In the genomic region with DNA sequence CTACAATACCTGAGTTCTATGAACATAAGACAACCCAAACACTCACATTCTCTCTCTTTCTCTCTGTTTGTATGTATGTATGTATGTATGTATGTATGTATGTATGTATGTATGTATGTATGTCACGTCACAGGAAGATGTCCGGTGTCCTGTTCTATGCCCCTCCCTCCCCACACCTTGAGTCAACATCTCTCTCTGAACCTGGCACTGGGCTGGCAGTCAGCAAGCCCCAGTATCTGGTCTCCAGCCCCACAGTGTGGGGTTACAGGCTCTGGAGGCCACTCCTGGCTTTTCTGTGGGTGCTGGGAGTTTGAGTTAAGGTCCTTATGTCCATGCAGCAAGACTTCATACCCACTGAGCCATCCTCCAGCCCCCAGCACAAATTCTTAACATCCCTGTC, we compare ENCODE assay signal across 19 mouse cellular contexts. TPM values are rescaled to one million over a fixed set of nuclear protein-coding genes. Genes with fewer than 3 reads are reported as not detected.
DNase-seq lines count a peak whose midpoint lies in the region; ATAC-seq and TF ChIP-seq lines count a peak whose summit lies in the region.
"Had no signal": no experiment of that assay in that cellular context is flagged by ENCODE, and none has a peak within 500 bp of the region (broad histone marks: within the 10 kb centered on the region; RNA-seq: fewer than 3 reads in every experiment).

No protein-coding gene starts in this region.

- peak overlapping the region; percentile 53 for H3K4me2 ChIP-seq in liver, embryonic 11.5 days
- H3K4me2 ChIP-seq in liver, embryonic 15.5 days = peak overlapping the region; percentile 52
- H3K4me2 ChIP-seq: forebrain, embryonic 15.5 days; heart, embryonic 13.5 days; hindbrain, embryonic 15.5 days had no signal

- DNase-seq in lung, adult 2 months = no peak
- no peak for DNase-seq in lung, postnatal 14 days
- no peak for DNase-seq in liver, embryonic 11.5 days (ENCODE audit: low spot score)
- no peak for DNase-seq in adrenal gland, postnatal 25 days
- no peak for DNase-seq in ovary, postnatal 36 days (ENCODE audit: low spot score)
- no peak for DNase-seq in testis, postnatal 14 days (ENCODE audit: low spot score)
- DNase-seq: cerebellum, adult 18-20 months; cerebellum, postnatal 10 days; gastrocnemius, postnatal 10 days had no signal

- peak overlapping the region; percentile 64 for H3K4me3 ChIP-seq in lung, adult 2 months (replicated peaks; ENCODE audit: extremely low read depth, low read depth, low read length)
- peak overlapping the region; percentile 24 for H3K4me3 ChIP-seq in bone marrow macrophage, adult 2 months (ENCODE audit: insufficient read depth, low read length)
- H3K4me3 ChIP-seq in liver, embryonic 11.5 days (ENCODE audit: low read depth, low read length) = peak overlapping the region; percentile 32
- peak overlapping the region; percentile 49 for H3K4me3 ChIP-seq in liver, embryonic 15.5 days (replicated peaks)
- H3K4me3 ChIP-seq: embryonic facial prominence, embryonic 10.5 days; forebrain, embryonic 15.5 days; heart, adult 2 months; heart, embryonic 13.5 days; hindbrain, embryonic 15.5 days had no signal

- no peaks in the 10 kb centered on the region for H3K9me3 ChIP-seq in liver, embryonic 11.5 days (ENCODE audit: control insufficient read depth, low read length)
- H3K9me3 ChIP-seq in liver, embryonic 15.5 days (replicated peaks) = no peaks in the 10 kb centered on the region
- H3K9me3 ChIP-seq: embryonic facial prominence, embryonic 10.5 days; forebrain, embryonic 15.5 days; heart, embryonic 13.5 days; hindbrain, embryonic 15.5 days had no signal

- H3K4me1 ChIP-seq in lung, adult 2 months (ENCODE audit: control insufficient read depth, insufficient read depth, low read length) = peaks cover 12% of the 10 kb centered on the region
- H3K4me1 ChIP-seq in bone marrow macrophage, adult 2 months (ENCODE audit: control insufficient read depth, insufficient read depth, low read length) = peaks cover 47% of the 10 kb centered on the region
- H3K4me1 ChIP-seq in liver, embryonic 11.5 days (replicated peaks; ENCODE audit: control insufficient read depth, insufficient read depth, low read length) = peaks cover 5% of the 10 kb centered on the region
- H3K4me1 ChIP-seq in liver, embryonic 15.5 days (replicated peaks) = peaks cover 53% of the 10 kb centered on the region
- H3K4me1 ChIP-seq: embryonic facial prominence, embryonic 10.5 days; forebrain, embryonic 15.5 days; heart, embryonic 13.5 days; hindbrain, embryonic 15.5 days had no signal

- H3K27ac ChIP-seq in bone marrow macrophage, adult 2 months (ENCODE audit: insufficient read depth, low read depth, low read length) = no peak overlapping the region
- no peak overlapping the region for H3K27ac ChIP-seq in liver, embryonic 11.5 days (ENCODE audit: low read depth, low read length)
- H3K27ac ChIP-seq in liver, embryonic 15.5 days (replicated peaks) = peak overlapping the region; percentile 61; the same call in 1 of the 2 replicates
- H3K27ac ChIP-seq: embryonic facial prominence, embryonic 10.5 days; forebrain, embryonic 15.5 days; heart, adult 2 months; heart, embryonic 13.5 days; hindbrain, embryonic 15.5 days had no signal

- H3K27me3 ChIP-seq in liver, embryonic 11.5 days (replicated peaks; ENCODE audit: control insufficient read depth, insufficient read depth, low read length) = peaks cover 5% of the 10 kb centered on the region
- no peaks in the 10 kb centered on the region; the same call in 1 of the 2 replicates for H3K27me3 ChIP-seq in liver, embryonic 15.5 days
- H3K27me3 ChIP-seq: forebrain, embryonic 15.5 days had no signal

- no peak for TF ChIP-seq POLR2A in lung, adult 2 months (IDR thresholded peaks at IDR 0.05; ENCODE audit: borderline replicate concordance, extremely low read depth, low read depth, low read length)
- TF ChIP-seq POLR2A in bone marrow macrophage, adult 2 months (IDR thresholded peaks at IDR 0.05; ENCODE audit: borderline replicate concordance, low read depth, low read length) = no peak

- H3K9ac ChIP-seq in liver, embryonic 11.5 days (ENCODE audit: low read depth, low read length) = no peak overlapping the region
- H3K9ac ChIP-seq in liver, embryonic 15.5 days = no peak overlapping the region
- H3K9ac ChIP-seq: forebrain, embryonic 15.5 days; heart, embryonic 13.5 days; hindbrain, embryonic 15.5 days had no signal

- no peak for TF ChIP-seq CTCF in lung, adult 2 months (IDR thresholded peaks at IDR 0.05; ENCODE audit: insufficient read depth, low read length)
- no peak for TF ChIP-seq CTCF in bone marrow macrophage, adult 2 months (IDR thresholded peaks at IDR 0.05; ENCODE audit: low read depth, low read length)

- no peaks in the 10 kb centered on the region for H3K36me3 ChIP-seq in liver, embryonic 11.5 days (ENCODE audit: control insufficient read depth, insufficient read depth, low read length)
- peaks cover 11% of the 10 kb centered on the region; the same call in 1 of the 2 replicates for H3K36me3 ChIP-seq in liver, embryonic 15.5 days (replicated peaks)
- H3K36me3 ChIP-seq: embryonic facial prominence, embryonic 10.5 days; forebrain, embryonic 15.5 days; heart, embryonic 13.5 days; hindbrain, embryonic 15.5 days had no signal

- ATAC-seq in liver, embryonic 11.5 days (replicated peaks; ENCODE audit: low FRiP score) = no peak
- no peak for ATAC-seq in liver, embryonic 15.5 days (ENCODE audit: insufficient read depth)
- ATAC-seq: forebrain, embryonic 15.5 days had no signal

- 81% methylated on average over 2 of the region's 2 CpGs for WGBS in lung, adult 2 months
- WGBS in liver, embryonic 11.5 days = 89% methylated on average over 2 of the region's 2 CpGs
- 61% methylated on average over 2 of the region's 2 CpGs for WGBS in liver, embryonic 15.5 days (ENCODE audit: insufficient replicate concordance)

RNA-seq across cellular contexts. Expression of a gene that starts 0.5 kb away (rescaled TPM):
- 254 and 275 TPM in 2 replicates for polyA plus RNA-seq in lung, adult 2 months (2012; rRNA removed)
- polyA plus RNA-seq in bone marrow macrophage, adult 2 months (2012; ENCODE audit: insufficient read depth, insufficient read length, missing spikeins) = 89.2 and 101 TPM in 2 replicates
- polyA plus RNA-seq in liver, embryonic 11.5 days (2014; fragmentation: Nextera tagmentation; extraction: Ambion mirVana) = 71.7 and 82.8 TPM in 2 replicates
- polyA plus RNA-seq in liver, embryonic 15.5 days (2015; fragmentation: Nextera tagmentation; extraction: Ambion mirVana) = 369 and 468 TPM in 2 replicates
- total RNA-seq in adrenal gland, postnatal 25 days (2021) = 280 and 456 TPM in 2 replicates
- polyA plus RNA-seq: forebrain, embryonic 11.5 days had no signal

RNA-seq across cellular contexts. Expression of a gene that starts 20.8 kb away (rescaled TPM):
- polyA plus RNA-seq in lung, adult 2 months (2012; rRNA removed) = 62.1 and 68.2 TPM in 2 replicates
- polyA plus RNA-seq in bone marrow macrophage, adult 2 months (2012; ENCODE audit: insufficient read depth, insufficient read length, missing spikeins) = 60.4 and 60.7 TPM in 2 replicates
- 26.5 and 30.7 TPM in 2 replicates for polyA plus RNA-seq in liver, embryonic 11.5 days (2014; fragmentation: Nextera tagmentation; extraction: Ambion mirVana)
- 11.9 and 12.0 TPM in 2 replicates for polyA plus RNA-seq in liver, embryonic 15.5 days (2015; fragmentation: Nextera tagmentation; extraction: Ambion mirVana)
- 81.0 and 96.4 TPM in 2 replicates for total RNA-seq in adrenal gland, postnatal 25 days (2021)

RNA-seq across cellular contexts. Expression of a gene that starts 21.8 kb away (rescaled TPM):
- 43.0 and 50.7 TPM in 2 replicates for polyA plus RNA-seq in lung, adult 2 months (2012; rRNA removed)
- polyA plus RNA-seq in bone marrow macrophage, adult 2 months (2012; ENCODE audit: insufficient read depth, insufficient read length, missing spikeins) = 24.6 and 26.6 TPM in 2 replicates
- 25.5 and 25.9 TPM in 2 replicates for polyA plus RNA-seq in liver, embryonic 11.5 days (2014; fragmentation: Nextera tagmentation; extraction: Ambion mirVana)
- 8.1 and 9.8 TPM in 2 replicates for polyA plus RNA-seq in liver, embryonic 15.5 days (2015; fragmentation: Nextera tagmentation; extraction: Ambion mirVana)
- 51.9 and 64.8 TPM in 2 replicates for total RNA-seq in adrenal gland, postnatal 25 days (2021)

RNA-seq across cellular contexts. Expression of a gene that starts 33.5 kb away (rescaled TPM):
- polyA plus RNA-seq in lung, adult 2 months (2012; rRNA removed) = 1.8 and 1.9 TPM in 2 replicates
- 3.5 and 3.8 TPM in 2 replicates for polyA plus RNA-seq in bone marrow macrophage, adult 2 months (2012; ENCODE audit: insufficient read depth, insufficient read length, missing spikeins)
- 0.73 and 1.2 TPM in 2 replicates for polyA plus RNA-seq in liver, embryonic 11.5 days (2014; fragmentation: Nextera tagmentation; extraction: Ambion mirVana)
- polyA plus RNA-seq in liver, embryonic 15.5 days (2015; fragmentation: Nextera tagmentation; extraction: Ambion mirVana) = 1.3 and 1.4 TPM in 2 replicates
- not detected in 2 replicates for total RNA-seq in adrenal gland, postnatal 25 days (2021)
- total RNA-seq: heart, postnatal 36 days had no signal
- polyA plus RNA-seq: embryonic facial prominence, embryonic 10.5 days; forebrain, embryonic 15.5 days; heart, postnatal 0 days had no signal

RNA-seq across cellular contexts. Expression of a gene that starts 51.4 kb away (rescaled TPM):
- polyA plus RNA-seq in lung, adult 2 months (2012; rRNA removed) = 8.2 and 12.3 TPM in 2 replicates
- 128 and 138 TPM in 2 replicates for polyA plus RNA-seq in bone marrow macrophage, adult 2 months (2012; ENCODE audit: insufficient read depth, insufficient read length, missing spikeins)
- 18.7 and 20.6 TPM in 2 replicates for polyA plus RNA-seq in liver, embryonic 11.5 days (2014; fragmentation: Nextera tagmentation; extraction: Ambion mirVana)
- polyA plus RNA-seq in liver, embryonic 15.5 days (2015; fragmentation: Nextera tagmentation; extraction: Ambion mirVana) = 13.8 and 14.5 TPM in 2 replicates
- total RNA-seq in adrenal gland, postnatal 25 days (2021) = 1.1 and 1.7 TPM in 2 replicates
